Mouse (Mus musculus): ENCODE measurements around the gene Mfsd5. TPM values are rescaled to one million over a fixed set of nuclear protein-coding genes. Genes with fewer than 3 reads are reported as not detected.

Mfsd5 gene
- polyA plus RNA-seq, 1 experiment from 2014 or later: 59.5 TPM

DNA sequence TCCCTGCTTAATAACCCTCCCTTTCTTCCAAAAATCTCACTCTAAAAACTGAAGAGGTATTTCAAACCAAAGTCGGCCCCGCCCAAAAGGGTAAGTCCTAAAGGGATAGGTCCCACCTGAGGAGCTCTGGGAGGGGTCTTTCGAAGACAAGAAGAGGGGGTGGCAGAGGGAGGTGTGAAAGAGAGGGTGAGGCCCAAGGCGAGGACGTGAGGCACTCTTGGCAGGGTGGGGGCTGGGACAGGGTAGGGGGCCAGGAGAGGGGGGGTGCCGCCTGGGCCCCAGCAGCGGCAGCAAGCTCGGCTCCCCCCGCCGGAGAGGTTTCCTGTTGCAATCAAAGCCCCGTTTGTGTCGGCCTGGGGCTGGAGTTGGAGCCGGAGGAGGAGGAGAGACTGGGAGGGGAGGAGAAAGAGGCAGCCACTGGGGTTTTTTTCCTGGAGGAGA, 30.0 kb upstream of the Mfsd5 start:
- Histone ChIP-seq H3K27me3 (replicated peaks) (peaks cover 27% of the 10 kb centered on the region), H3K4me3 (replicated peaks) (no peak overlapping the region), H3K9ac (replicated peaks) (no peak overlapping the region), H3K27ac (replicated peaks) (peak overlapping the region; percentile 48), H3K9me3 (replicated peaks) (no peaks in the 10 kb centered on the region), H3K4me2 (peak overlapping the region; percentile 37), H3K36me3 (no peaks in the 10 kb centered on the region), H3K4me1 (peaks cover 49% of the 10 kb centered on the region)
- 4% methylated on average over 13 of the region's 13 CpGs for WGBS
- ATAC-seq (ENCODE audit: low FRiP score): no peak

DNA sequence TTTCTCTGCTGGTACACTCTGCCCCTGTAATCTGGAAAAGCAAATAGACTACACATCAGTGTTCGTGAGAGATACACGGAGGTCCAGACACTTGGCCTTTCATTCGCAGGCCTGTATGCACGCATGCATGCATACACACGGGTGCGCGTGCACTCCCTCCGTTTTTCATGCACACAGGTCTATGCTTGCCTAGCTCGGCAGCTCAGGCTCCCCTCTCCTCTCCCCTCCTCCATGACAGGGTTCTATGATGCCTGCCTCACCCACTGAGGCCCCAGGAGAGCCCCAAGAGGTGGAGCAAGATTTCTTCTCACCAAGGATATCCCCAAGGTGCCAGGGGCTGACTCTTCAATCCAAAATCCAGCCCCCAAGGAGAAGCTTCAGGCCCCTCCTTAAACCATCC, 29.3 kb upstream of the Mfsd5 start:
- Histone ChIP-seq H3K36me3 (no peaks in the 10 kb centered on the region), H3K4me1 (peaks cover 43% of the 10 kb centered on the region), H3K4me2 (peak overlapping the region; percentile 37; the same call in 1 of the 2 replicates), H3K4me3 (replicated peaks) (no peak overlapping the region), H3K27me3 (replicated peaks) (peaks cover 25% of the 10 kb centered on the region), H3K9me3 (replicated peaks) (no peaks in the 10 kb centered on the region), H3K27ac (replicated peaks) (peak overlapping the region; percentile 48), H3K9ac (replicated peaks) (no peak overlapping the region)
- WGBS: 45% methylated on average over 9 of the region's 9 CpGs
- no peak for ATAC-seq (ENCODE audit: low FRiP score)

DNA sequence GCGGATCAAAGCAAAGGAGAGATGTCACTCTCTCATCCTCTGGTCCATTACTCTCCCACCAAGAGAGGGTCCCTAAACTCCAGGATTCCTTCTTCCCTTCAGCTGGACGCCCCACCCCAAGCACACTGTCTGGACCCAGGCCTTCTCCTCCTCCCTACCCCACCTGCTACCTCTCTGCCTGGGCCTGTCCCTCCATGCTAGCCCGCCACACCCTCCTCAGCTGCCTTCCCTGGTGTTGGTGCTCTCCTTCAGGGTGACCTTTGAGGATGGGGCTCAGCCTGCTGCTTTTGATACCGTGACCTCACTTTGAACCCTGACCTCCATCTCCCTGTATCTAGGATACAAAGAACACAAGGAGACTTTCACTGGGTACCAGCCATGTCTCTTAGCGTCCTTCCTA, 28.7 kb upstream of the Mfsd5 start:
- Histone ChIP-seq H3K4me2 (no peak overlapping the region), H3K36me3 (no peaks in the 10 kb centered on the region), H3K27me3 (replicated peaks) (peaks cover 27% of the 10 kb centered on the region), H3K9ac (replicated peaks) (no peak overlapping the region), H3K4me3 (replicated peaks) (no peak overlapping the region), H3K9me3 (replicated peaks) (no peaks in the 10 kb centered on the region), H3K27ac (replicated peaks) (no peak overlapping the region), H3K4me1 (peaks cover 38% of the 10 kb centered on the region)
- no peak for ATAC-seq (ENCODE audit: low FRiP score)
- 58% methylated on average over 5 of the region's 5 CpGs for WGBS

DNA sequence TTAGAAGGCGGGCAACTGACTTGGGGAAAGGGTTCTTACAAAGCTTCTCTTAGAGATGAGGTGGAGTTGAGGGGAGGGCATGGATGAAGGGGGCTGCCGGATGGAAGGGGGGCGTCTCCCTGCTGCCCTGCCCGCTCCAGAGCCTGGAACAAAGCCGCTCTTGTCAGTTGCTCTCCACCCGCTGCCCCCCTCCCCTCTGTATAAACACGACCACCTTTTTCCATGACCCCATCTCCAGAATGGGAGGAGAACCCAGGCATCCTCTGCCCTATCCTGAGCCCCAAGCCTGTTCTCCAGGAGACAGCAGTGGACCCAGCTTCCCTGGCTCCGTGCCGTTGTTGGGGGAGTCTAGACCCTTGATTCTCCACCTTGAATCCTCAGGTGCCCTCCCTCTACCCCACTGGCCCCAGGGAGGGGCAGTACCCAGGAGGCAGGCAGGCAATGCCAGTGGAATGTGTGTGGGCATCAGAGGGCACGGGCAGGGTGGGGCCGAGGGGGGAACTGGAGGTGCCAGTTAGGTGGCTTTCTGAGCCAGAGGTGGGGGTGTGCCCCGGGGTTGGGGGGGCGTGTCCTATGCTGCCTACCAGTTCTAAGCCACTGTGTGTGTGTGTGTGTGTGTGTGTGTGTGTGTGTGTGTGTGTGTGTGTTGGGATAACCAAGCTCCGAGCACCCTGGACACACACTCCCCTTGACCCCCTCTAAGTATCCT, 23.6 kb upstream of the Mfsd5 start:
- WGBS: 52% methylated on average over 13 of the region's 14 CpGs
- H3K27me3 ChIP-seq (replicated peaks): peaks cover 28% of the 10 kb centered on the region
- no peaks in the 10 kb centered on the region for H3K9me3 ChIP-seq (replicated peaks)
- peak overlapping the region; percentile 97 for H3K4me2 ChIP-seq
- no peak overlapping the region for H3K27ac ChIP-seq (replicated peaks)
- peak overlapping the region; percentile 55; the same call in 1 of the 2 replicates for H3K4me3 ChIP-seq (replicated peaks)
- no peaks in the 10 kb centered on the region for H3K36me3 ChIP-seq
- ATAC-seq (ENCODE audit: low FRiP score): no peak
- H3K9ac ChIP-seq (replicated peaks): no peak overlapping the region
- H3K4me1 ChIP-seq: peaks cover 26% of the 10 kb centered on the region

DNA sequence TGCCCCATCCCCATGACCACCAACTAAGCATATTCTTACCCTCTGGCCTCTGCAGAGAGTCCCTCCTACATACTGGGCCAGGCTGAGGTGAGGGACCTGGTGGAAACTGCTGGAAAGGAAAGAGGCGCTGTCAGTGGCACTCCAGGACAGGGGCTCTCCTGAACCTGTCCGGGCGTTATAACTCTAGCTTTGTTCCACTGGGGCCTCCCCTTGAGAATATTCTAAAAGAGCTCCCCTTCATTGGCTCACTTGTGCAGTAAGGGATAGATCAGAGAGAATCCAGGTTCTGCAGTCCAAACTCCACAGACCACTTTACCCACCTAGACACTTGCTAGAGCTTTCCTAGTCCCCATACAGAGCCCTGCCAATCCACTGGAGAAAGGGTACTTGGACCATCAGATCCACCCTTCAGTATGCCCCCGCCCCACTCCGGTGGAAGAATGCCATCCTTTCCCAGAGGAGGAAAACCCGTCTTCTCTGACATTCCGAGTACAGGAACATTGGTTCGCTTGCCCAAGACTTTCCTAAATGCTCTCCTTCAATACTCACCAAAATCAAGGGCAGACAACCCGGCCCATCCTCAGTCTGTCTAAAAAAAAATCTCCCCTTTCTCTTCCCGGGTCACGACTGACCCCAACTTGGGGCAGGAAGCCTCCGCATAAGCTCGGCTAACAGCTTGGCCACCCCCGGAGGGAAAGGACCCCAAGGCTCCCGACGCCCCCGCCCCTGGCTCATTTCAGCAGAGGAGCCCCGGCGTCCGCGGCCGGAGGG, 22.6 kb upstream of the Mfsd5 start:
- ATAC-seq (ENCODE audit: low FRiP score): no peak
- Histone ChIP-seq H3K4me3 (replicated peaks) (peak overlapping the region; percentile 55), H3K9me3 (replicated peaks) (no peaks in the 10 kb centered on the region), H3K27me3 (replicated peaks) (peaks cover 28% of the 10 kb centered on the region), H3K4me1 (peaks cover 26% of the 10 kb centered on the region), H3K4me2 (peak overlapping the region; percentile 97), H3K36me3 (no peaks in the 10 kb centered on the region), H3K9ac (replicated peaks) (peak overlapping the region; percentile 60), H3K27ac (replicated peaks) (peak overlapping the region; percentile 37; the same call in 1 of the 2 replicates)
- 9% methylated on average over 22 of the region's 22 CpGs for WGBS

DNA sequence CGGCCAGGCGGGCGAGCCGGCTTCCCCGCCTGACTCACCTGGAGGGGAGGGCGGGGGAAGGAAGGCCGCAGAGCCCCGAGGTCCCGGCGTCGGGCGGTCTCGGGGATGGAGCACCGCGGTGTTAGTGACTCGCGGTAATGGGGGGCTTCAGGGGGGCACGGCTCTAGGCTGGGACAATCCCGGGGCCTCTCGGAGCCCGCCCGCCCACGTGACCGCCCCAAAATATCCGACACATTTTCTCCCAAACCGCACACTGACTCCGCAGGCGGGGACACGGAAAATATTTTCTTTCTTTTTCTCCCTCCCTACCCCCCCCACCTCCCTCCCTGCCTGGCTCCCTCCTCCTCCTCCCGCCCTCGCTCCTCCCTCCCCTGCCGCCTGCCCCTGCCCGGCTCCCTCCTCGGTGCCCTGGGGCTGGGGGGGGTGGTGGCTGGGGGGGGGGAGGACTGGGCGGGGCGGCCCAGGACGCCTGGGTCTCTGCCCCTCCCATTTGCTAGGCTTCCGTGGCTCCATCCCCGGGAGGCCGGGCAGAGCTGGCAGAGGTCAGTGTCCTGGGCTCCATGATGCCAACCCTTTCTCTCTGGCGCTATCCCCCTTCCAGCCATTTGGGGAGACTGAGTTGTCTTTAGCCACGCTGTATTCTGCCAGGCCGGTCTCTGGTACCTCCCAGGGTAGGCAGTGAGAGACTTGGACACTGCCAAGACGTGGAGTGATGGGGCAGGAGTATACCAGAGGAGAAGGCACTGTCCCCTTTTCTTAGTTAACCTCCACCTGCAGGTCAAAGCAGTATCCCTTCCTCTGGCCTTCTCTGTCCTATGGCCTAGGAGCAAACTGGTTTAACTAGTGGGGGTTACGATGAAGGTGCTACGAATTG, 21.8 kb upstream of the Mfsd5 start, which contains the start of gene Rarg:
Rarg (minus strand) TSS at position 316 of the 874 bp plus-strand sequence.
- Histone ChIP-seq H3K4me3 (replicated peaks) (peak within 1 kb of the TSS; percentile 55), H3K4me1 (peaks cover 26% of the 10 kb centered on the region), H3K9me3 (replicated peaks) (no peaks in the 10 kb centered on the region), H3K27me3 (replicated peaks) (peaks cover 25% of the 10 kb centered on the region), H3K36me3 (no peaks in the 10 kb centered on the region), H3K27ac (replicated peaks) (peak within 1 kb of the TSS; percentile 37; the same call in 1 of the 2 replicates), H3K4me2 (peak within 1 kb of the TSS; percentile 97), H3K9ac (replicated peaks) (peak within 1 kb of the TSS; percentile 60)
- peak; percentile 39 for ATAC-seq (ENCODE audit: low FRiP score)
- WGBS: 1% methylated on average over 40 of the region's 46 CpGs

DNA sequence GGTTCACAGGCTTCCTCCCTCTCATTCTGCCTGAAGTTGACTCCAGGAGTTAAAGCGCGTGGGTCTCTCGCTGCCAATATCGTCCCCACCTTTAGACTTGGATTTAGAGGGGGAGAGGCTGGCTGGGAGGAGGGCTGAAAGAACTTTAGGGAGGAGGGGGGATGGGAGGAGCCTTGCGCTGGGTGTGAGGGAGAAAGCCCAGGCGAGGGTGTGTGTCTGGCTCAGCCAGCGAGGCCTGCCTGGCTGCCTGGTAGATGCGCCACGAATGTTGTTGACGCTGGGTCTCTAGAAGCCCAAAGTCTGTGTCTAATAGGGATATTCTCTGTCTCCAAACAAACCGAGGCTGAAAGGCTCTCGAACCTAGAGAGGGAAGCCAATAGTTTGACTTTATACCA, 21.2 kb upstream of the Mfsd5 start:
- Histone ChIP-seq H3K4me2 (peak overlapping the region; percentile 97), H3K27me3 (replicated peaks) (peaks cover 24% of the 10 kb centered on the region), H3K9ac (replicated peaks) (no peak overlapping the region; the same call in 1 of the 2 replicates), H3K4me3 (replicated peaks) (peak overlapping the region; percentile 55), H3K9me3 (replicated peaks) (no peaks in the 10 kb centered on the region), H3K4me1 (peaks cover 26% of the 10 kb centered on the region), H3K27ac (replicated peaks) (no peak overlapping the region; the same call in 1 of the 2 replicates), H3K36me3 (no peaks in the 10 kb centered on the region)
- WGBS: 12% methylated on average over 12 of the region's 12 CpGs
- 0 out of 2 replicates have a peak, but pooled peaks have one; percentile 18 for ATAC-seq (ENCODE audit: low FRiP score)

DNA sequence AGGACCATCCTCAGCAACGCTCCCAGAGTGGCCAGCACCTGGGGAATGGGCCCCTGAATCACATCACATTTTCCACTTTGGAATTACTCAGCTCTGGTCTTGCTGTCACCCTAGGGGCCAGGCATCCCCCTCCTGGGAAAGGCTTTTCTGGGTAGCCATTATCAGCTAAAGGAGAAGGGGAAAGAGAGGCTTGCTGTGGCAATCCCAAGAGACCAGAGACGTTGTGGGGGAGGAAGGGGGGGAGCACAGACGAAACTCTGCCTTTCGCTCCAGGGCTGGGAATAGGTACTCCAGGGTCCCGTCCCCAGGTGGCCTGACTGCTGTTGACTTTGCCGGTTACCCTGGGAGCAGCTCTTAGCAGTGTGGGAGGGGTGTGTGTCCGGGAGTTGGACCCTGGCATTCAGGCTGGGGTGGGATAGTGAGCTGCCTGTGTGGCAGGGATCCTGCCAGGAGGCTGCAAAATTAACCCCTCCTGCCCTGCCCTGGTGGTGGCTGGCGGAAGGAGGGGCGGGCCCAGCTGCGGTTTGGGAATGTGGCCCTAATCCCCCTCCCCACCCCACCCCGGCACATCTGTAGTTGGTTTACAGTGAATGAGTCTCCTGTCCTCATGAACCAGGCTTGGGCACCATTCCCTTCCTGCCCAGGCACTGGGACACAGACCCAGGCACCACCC, 20.5 kb upstream of the Mfsd5 start:
- H3K27ac ChIP-seq (replicated peaks): no peak overlapping the region; the same call in 1 of the 2 replicates
- H3K4me3 ChIP-seq (replicated peaks): no peak overlapping the region
- H3K4me1 ChIP-seq: peaks cover 26% of the 10 kb centered on the region
- WGBS: 21% methylated on average over 11 of the region's 11 CpGs
- no peak overlapping the region for H3K9ac ChIP-seq (replicated peaks)
- H3K4me2 ChIP-seq: peak overlapping the region; percentile 97
- no peaks in the 10 kb centered on the region for H3K9me3 ChIP-seq (replicated peaks)
- H3K27me3 ChIP-seq (replicated peaks): peaks cover 24% of the 10 kb centered on the region
- no peak for ATAC-seq (ENCODE audit: low FRiP score)
- no peaks in the 10 kb centered on the region for H3K36me3 ChIP-seq

DNA sequence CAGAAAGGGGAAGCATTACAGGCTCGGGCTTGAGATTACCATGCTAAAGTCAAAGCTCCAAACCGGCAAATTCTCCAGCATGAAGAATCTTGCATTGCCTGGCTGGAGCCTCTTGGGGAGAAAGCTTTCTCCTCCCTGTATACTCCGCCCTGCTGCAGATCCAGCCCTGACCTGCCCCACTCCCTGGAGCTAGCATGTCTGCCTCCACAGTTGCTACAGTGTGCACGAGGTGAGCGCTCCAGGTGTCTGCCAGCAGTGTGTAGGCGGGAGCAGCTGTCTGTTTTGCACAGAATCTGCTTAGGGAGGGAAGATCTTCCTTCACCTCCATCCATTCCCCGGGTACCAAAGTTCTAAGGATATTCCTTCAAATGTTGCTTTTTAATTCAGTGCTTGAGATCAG, 16.7 kb upstream of the Mfsd5 start:
- H3K4me2 ChIP-seq: no peak overlapping the region
- WGBS: 64% methylated on average over 7 of the region's 7 CpGs
- no peaks in the 10 kb centered on the region for H3K9me3 ChIP-seq (replicated peaks)
- H3K36me3 ChIP-seq: no peaks in the 10 kb centered on the region
- H3K4me3 ChIP-seq (replicated peaks): no peak overlapping the region
- H3K9ac ChIP-seq (replicated peaks): no peak overlapping the region
- H3K27me3 ChIP-seq (replicated peaks): peaks cover 15% of the 10 kb centered on the region
- H3K4me1 ChIP-seq: peaks cover 14% of the 10 kb centered on the region
- H3K27ac ChIP-seq (replicated peaks): no peak overlapping the region
- no peak for ATAC-seq (ENCODE audit: low FRiP score)

DNA sequence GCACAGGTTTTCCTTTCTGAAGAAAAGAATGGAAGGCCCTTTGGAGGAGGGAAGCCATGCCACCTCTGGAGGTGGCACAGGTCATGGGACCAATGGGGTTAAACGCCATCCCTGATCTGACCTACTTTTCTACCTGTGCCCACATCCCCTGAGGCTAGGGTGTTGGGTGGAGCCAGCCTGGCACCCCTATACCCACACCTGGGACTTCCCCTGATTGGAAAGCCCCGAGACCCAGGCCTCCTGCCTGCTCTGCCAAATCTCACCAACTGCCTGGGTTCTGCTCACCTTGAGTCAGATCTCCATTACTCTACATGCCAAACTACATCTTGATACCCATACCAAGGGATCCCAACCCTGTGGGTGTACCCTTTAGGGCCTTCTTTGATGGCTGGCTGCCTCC, 16.2 kb upstream of the Mfsd5 start:
- H3K27ac ChIP-seq (replicated peaks): no peak overlapping the region
- H3K4me3 ChIP-seq (replicated peaks): no peak overlapping the region
- 88% methylated on average over 2 of the region's 2 CpGs for WGBS
- H3K36me3 ChIP-seq: no peaks in the 10 kb centered on the region
- no peaks in the 10 kb centered on the region for H3K9me3 ChIP-seq (replicated peaks)
- no peak overlapping the region for H3K4me2 ChIP-seq
- ATAC-seq (ENCODE audit: low FRiP score): no peak
- peaks cover 12% of the 10 kb centered on the region for H3K27me3 ChIP-seq (replicated peaks)
- peaks cover 9% of the 10 kb centered on the region for H3K4me1 ChIP-seq
- no peak overlapping the region for H3K9ac ChIP-seq (replicated peaks)

DNA sequence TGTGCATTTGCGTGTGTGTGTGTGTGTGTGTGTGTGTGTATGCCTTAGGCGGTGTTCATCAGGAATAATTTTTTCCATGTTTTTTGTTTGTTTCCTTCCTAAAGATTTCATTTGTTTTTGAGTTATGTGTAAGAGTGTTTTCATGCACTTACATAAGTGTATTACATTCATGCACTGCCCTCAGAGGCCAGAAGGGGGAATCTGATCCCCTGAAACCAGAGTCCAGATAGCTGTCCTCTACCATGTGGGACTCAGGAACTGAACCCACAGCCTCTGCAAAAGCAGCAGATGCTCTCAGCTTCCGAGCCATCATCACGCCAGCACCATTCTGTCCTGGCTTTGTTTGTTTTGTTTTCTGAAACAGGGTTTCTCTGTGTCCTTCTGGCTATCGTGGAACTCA, 13.7 kb upstream of the Mfsd5 start:
- H3K4me3 ChIP-seq (replicated peaks): no peak overlapping the region
- H3K27me3 ChIP-seq (replicated peaks): peaks cover 9% of the 10 kb centered on the region
- no peaks in the 10 kb centered on the region for H3K36me3 ChIP-seq
- no peak for ATAC-seq (ENCODE audit: low FRiP score)
- H3K4me2 ChIP-seq: no peak overlapping the region
- no peak overlapping the region for H3K27ac ChIP-seq (replicated peaks)
- no peak overlapping the region for H3K9ac ChIP-seq (replicated peaks)
- WGBS: 94% methylated on average over 5 of the region's 5 CpGs
- H3K4me1 ChIP-seq: peaks cover 1% of the 10 kb centered on the region; the same call in 1 of the 2 replicates
- no peaks in the 10 kb centered on the region for H3K9me3 ChIP-seq (replicated peaks)
